Mouse (Mus musculus) forebrain, embryonic 12.5 days (tissue): Measurements from ENCODE around the gene Crtac1. TPM values are rescaled to one million over a fixed set of nuclear protein-coding genes. Genes with fewer than 3 reads are reported as not detected.

ENCODE experiments used
- ATAC-seq: fragments of 200-750 bp; cut with Nextera tagmentation; 2 replicates; pipeline ENCODE4 v1.8.0; 2017; ENCODE audit warnings: moderate TSS enrichment; ENCODE audit not compliant: low FRiP score
- H3K27ac ChIP-seq: fragments of 300-500 bp; sonication (generic); 2 replicates; pipeline ENCODE4 v1.5.1; 2016; ENCODE audit warnings: mild to moderate bottlenecking
- H3K27me3 ChIP-seq: fragments of 300-500 bp; sonication (generic); 2 replicates; pipeline ENCODE4 v1.6.1; 2016; ENCODE audit warnings: mild to moderate bottlenecking
- H3K36me3 ChIP-seq: fragments of 300-500 bp; sonication (generic); replicated peaks from 2 replicates; pipeline ENCODE4 v1.6.1; 2016; ENCODE audit warnings: mild to moderate bottlenecking
- H3K4me1 ChIP-seq: fragments of 300-500 bp; sonication (generic); 2 replicates; pipeline ENCODE4 v1.6.1; 2016
- H3K4me2 ChIP-seq: fragments of 300-500 bp; sonication (generic); 2 replicates; pipeline ENCODE4 v1.6.1; 2016; ENCODE audit warnings: mild to moderate bottlenecking, moderate library complexity
- H3K4me3 ChIP-seq: fragments of 300-500 bp; sonication (generic); replicated peaks from 2 replicates; pipeline ENCODE4 v1.5.1; 2016; ENCODE audit warnings: mild to moderate bottlenecking
- H3K9ac ChIP-seq: fragments of 300-500 bp; sonication (generic); 2 replicates; pipeline ENCODE4 v1.6.1; 2016; ENCODE audit warnings: mild to moderate bottlenecking
- H3K9me3 ChIP-seq: fragments of 300-500 bp; sonication (generic); 2 replicates; pipeline ENCODE4 v1.6.1; 2016
- WGBS: fragments of 180-500 bp; shearing (Covaris S2); methylation state at CpG from one replicate; pipeline ENCODE4 v1.1.7; 2016; 5-methylcytosine and 5-hydroxymethylcytosine counted together
- polyA plus RNA-seq: library from polyadenylated mRNA; unstranded; fragments of >200 nt; fragmentation: Nextera tagmentation; extraction: Ambion mirVana; gene quantifications from 2 replicates; pipeline ENCODE4 v1.2.1, GENCODE M21; 2016

The Crtac1 gene
- polyA plus RNA-seq, 1 experiment from 2014 or later, result 8.6 TPM

DNA sequence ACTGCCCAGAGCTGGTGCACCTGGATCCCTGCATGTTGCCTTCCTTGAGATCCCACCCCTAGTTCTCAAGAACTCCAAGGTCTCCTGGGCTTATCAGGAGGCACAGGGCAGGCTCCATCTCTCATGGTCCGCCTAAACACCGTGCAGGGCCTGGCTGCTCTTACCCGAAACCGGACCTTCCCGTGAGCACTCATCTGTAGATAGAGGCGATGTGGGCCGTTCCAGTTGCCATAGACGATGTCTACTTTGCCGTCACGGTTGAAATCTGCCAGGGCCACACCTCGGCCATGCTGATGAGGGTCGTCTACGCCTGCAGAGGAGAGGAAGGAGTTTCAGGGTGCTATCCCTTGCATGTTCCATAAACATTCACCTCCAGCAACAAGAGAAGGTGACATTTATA lies 127.1 kb downstream of the Crtac1 start:
- no peaks in the 10 kb centered on the region for H3K9me3 ChIP-seq
- peaks cover 23% of the 10 kb centered on the region for H3K27me3 ChIP-seq
- H3K9ac ChIP-seq, result no peak overlapping the region
- no peak for ATAC-seq
- H3K4me3 ChIP-seq, result no peak overlapping the region
- no peaks in the 10 kb centered on the region for H3K36me3 ChIP-seq
- H3K27ac ChIP-seq, result no peak overlapping the region
- H3K4me2 ChIP-seq, result no peak overlapping the region
- H3K4me1 ChIP-seq, result peaks cover 33% of the 10 kb centered on the region
- 87% methylated on average over 13 of the region's 13 CpGs for WGBS

DNA sequence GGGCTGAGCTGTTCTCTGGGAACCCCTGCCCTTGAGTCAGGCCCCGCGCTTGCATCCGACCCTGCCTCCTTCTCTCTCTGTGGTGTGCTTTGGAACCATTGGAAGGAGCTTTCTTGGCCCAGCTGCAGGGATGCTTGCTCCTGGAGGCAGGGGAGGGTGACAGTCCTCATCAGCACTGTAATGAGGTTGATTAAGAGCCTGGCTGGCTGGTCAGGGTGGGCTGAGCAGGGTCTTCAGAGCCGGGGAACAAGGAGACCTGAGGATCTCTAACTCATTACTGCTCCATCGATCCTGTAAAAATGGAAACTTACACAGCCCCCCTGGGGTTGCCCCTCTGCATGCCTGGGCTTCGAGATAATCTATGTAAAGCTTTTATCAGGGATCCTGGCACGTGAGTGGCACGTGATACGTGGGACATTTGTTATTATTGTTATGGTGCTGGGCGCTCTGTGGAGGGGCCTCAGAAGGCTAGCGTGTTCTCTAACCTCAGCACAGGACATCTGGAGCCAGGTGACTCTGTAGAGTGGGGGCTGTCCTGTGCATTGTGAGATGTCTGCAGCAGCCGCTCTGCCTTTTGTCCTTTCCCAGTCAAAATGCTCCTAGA lies 128.3 kb downstream of the Crtac1 start:
- Histone ChIP-seq H3K36me3 (no peaks in the 10 kb centered on the region), H3K4me2 (no peak overlapping the region), H3K9ac (no peak overlapping the region), H3K27ac (peak overlapping the region; percentile 1; the same call in 1 of the 2 replicates), H3K27me3 (peaks cover 15% of the 10 kb centered on the region; the same call in 1 of the 2 replicates), H3K4me1 (peaks cover 33% of the 10 kb centered on the region), H3K9me3 (no peaks in the 10 kb centered on the region), H3K4me3 (no peak overlapping the region)
- no peak for ATAC-seq
- 43% methylated on average over 12 of the region's 12 CpGs for WGBS

DNA sequence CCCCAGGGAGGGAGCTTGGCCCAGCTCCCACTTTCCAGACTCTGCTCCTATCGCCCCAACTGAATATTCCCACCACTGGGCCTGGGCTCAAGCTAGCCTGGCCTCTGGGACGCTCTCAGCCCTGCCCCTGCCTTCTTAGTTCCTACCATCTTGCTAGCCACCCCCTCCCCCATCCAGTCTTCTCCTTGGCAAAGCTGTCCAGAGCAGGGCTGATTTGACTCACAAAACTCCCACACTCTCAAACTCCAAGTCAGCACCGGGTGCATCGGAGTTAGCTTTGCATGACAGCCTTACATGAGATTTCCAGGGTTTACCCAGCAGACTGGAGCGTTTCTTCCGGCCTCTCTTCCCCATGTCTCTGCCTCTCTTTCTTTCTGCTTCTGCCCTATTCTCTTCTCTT lies 138.4 kb downstream of the Crtac1 start:
- Histone ChIP-seq H3K36me3 (no peaks in the 10 kb centered on the region), H3K4me2 (no peak overlapping the region), H3K4me1 (peaks cover 28% of the 10 kb centered on the region), H3K27ac (no peak overlapping the region), H3K27me3 (0 out of 2 replicates have a peak, but pooled peaks cover 13% of the 10 kb centered on the region), H3K4me3 (no peak overlapping the region), H3K9ac (no peak overlapping the region), H3K9me3 (no peaks in the 10 kb centered on the region)
- ATAC-seq, result no peak
- WGBS, result 74% methylated on average over 6 of the region's 6 CpGs

DNA sequence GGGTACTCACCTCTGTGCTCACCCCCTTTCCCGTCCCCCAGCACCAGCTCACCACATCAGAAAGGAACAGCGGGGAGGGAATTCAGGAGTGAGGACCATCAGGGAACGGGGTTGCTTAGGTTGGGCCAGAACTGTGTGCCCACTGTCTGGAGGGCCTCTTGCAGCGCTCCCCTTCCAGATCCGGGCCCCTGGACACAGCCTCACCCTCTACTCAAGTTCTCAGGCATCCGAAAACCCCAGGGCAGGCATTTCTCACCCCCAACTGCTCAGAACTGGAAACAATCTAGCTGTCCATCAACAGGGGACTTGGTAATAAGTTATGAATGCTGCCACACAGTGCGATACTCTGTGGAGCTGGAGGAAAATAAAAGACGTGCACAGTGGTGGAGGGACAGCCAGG lies 139.5 kb downstream of the Crtac1 start:
- peak overlapping the region; percentile 8; the same call in 1 of the 2 replicates for H3K4me2 ChIP-seq
- H3K9me3 ChIP-seq, result no peaks in the 10 kb centered on the region
- 24% methylated on average over 8 of the region's 8 CpGs for WGBS
- H3K36me3 ChIP-seq, result no peaks in the 10 kb centered on the region
- peaks cover 28% of the 10 kb centered on the region for H3K4me1 ChIP-seq
- H3K9ac ChIP-seq, result no peak overlapping the region
- ATAC-seq, result peak; percentile 61; the same call in 1 of the 2 replicates
- H3K4me3 ChIP-seq, result no peak overlapping the region
- 0 out of 2 replicates have a peak, but pooled peaks cover 11% of the 10 kb centered on the region for H3K27me3 ChIP-seq
- peak overlapping the region; percentile 43; the same call in 1 of the 2 replicates for H3K27ac ChIP-seq

DNA sequence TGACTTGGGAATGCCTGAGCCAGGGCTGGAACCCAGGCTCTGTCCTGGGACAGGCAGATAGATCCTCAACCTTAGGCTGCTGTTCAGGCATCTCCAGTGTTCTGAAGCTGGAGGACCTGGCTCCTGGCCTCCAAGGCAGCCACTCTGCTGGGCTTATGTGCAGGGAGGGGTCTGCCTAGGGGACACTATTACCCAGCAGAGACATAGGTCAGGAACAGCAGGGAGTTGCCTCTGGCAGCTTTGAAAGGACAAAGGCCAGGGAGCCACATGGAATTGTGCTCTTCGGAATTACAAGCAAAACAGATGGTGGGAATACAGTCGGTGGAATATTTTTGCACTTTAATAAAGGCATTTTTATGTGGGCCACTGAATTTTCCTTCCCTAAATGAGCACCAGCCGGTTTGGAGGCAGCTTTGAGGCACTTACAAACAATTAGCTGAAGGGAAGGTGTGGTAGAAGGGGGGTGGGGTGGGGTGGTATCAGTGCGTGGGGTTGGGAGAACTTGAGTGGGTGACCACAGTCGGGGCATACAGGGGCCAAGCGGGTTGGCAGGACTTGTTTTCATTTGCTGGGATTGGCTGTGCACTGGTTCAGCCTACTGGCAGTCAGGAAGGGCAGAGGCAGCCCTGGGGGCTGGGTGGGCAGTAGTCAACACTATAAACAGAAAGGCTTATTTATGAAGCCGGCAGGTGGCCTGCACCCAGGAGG lies 140.5 kb downstream of the Crtac1 start:
- H3K27ac ChIP-seq, result peak overlapping the region; percentile 43
- H3K4me1 ChIP-seq, result peaks cover 28% of the 10 kb centered on the region
- no peaks in the 10 kb centered on the region for H3K9me3 ChIP-seq
- H3K36me3 ChIP-seq, result no peaks in the 10 kb centered on the region
- 0 out of 2 replicates have a peak, but pooled peaks cover 11% of the 10 kb centered on the region for H3K27me3 ChIP-seq
- no peak overlapping the region for H3K9ac ChIP-seq
- WGBS, result 26% methylated on average over 7 of the region's 7 CpGs
- ATAC-seq, result peak; percentile 61; the same call in 1 of the 2 replicates
- H3K4me2 ChIP-seq, result no peak overlapping the region
- no peak overlapping the region for H3K4me3 ChIP-seq

DNA sequence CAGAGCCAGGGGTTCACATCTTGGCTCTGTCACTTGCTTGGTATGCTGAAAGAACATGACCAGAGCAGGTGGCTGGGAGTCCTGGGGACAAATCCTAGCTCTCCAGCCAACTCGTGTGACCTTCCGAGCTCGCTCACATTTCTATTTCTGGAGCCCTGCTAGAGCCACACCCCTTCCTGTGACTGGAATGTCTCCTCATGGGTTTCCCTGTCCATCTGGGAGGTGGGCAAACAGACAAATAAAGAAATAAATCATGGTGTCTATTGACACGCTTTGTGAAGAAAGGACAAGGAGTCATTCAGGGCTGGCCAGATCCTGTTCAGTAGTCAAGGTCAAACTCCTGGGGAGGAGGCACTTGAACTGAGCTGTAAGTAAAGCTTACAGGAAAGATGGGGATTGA lies 143.2 kb downstream of the Crtac1 start:
- Histone ChIP-seq H3K9me3 (no peaks in the 10 kb centered on the region), H3K4me2 (no peak overlapping the region), H3K27me3 (peaks cover 4% of the 10 kb centered on the region; the same call in 1 of the 2 replicates), H3K9ac (no peak overlapping the region), H3K4me3 (no peak overlapping the region), H3K27ac (no peak overlapping the region), H3K36me3 (no peaks in the 10 kb centered on the region), H3K4me1 (peaks cover 27% of the 10 kb centered on the region)
- ATAC-seq, result no peak
- WGBS, result 84% methylated on average over 4 of the region's 4 CpGs

DNA sequence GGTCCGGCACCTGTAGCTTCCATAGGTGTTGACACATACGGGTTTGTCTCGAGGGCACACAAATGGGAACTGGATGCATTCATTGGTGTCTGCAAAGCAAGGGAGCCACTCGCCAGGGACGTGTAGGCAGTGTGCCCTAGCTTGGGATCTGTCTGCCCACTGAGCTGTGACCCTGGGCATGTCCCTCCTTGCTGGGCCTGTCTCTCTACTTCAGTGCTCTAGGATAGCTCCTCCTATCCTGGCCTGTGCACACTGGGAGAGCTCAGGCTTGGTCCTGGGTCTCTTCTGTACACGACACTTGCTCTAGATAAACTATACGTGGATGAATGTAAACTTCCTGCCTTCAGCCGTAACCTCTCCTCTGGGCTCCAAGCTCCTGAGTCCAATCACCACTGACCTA lies 147.4 kb downstream of the Crtac1 start:
- Histone ChIP-seq H3K4me2 (no peak overlapping the region), H3K27ac (no peak overlapping the region), H3K9ac (no peak overlapping the region), H3K27me3 (no peaks in the 10 kb centered on the region; the same call in 1 of the 2 replicates), H3K4me3 (no peak overlapping the region), H3K9me3 (no peaks in the 10 kb centered on the region), H3K36me3 (no peaks in the 10 kb centered on the region), H3K4me1 (0 out of 2 replicates have a peak, but pooled peaks cover 5% of the 10 kb centered on the region)
- ATAC-seq, result no peak
- WGBS, result 81% methylated on average over 8 of the region's 8 CpGs

DNA sequence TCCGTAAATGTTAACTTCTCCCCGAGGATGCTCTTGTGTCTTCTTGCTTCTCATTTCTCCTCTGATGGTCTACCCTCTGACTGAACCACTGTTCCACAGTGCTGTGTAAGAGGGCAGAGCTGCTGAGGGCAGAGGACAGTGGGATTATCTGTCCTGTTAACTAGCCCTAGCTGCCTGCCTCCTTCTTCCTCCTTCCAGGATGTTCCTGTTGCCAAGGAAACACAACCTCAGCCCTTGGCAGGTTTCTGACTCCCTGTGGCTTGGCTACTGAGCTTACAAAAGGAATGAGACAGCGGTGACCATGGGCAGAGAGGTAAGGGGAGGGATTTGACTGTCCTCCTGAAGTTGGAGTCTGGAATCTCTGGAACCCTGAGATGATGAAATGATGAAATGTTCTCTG lies 152.0 kb downstream of the Crtac1 start:
- ATAC-seq, result no peak
- 59% methylated on average over 3 of the region's 3 CpGs for WGBS
- Histone ChIP-seq H3K9me3 (no peaks in the 10 kb centered on the region), H3K4me3 (no peak overlapping the region), H3K27me3 (no peaks in the 10 kb centered on the region), H3K4me2 (no peak overlapping the region), H3K36me3 (no peaks in the 10 kb centered on the region), H3K27ac (no peak overlapping the region), H3K9ac (no peak overlapping the region), H3K4me1 (0 out of 2 replicates have a peak, but pooled peaks cover 5% of the 10 kb centered on the region)

DNA sequence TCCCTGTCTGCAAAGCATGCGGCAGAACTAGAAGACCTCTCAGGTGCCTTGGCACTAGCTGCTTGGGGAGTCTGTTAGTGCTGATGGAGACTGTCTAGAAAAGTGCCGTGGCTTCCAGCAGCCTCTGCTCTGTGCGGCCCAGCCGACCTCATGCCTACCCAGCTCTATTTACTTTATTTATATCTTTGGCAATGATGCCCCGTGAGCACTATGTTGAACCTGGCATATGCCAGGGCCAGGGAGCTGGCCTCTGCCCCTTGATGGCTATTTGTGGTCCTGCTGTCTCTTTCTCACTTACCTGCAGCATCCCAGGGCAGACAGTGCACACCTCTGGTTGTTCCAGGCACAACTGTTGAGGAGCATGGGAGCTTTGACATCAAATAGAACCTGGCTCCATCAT lies 153.1 kb downstream of the Crtac1 start:
- Histone ChIP-seq H3K27ac (no peak overlapping the region), H3K4me1 (0 out of 2 replicates have a peak, but pooled peaks cover 5% of the 10 kb centered on the region)
- WGBS, result 83% methylated on average over 5 of the region's 5 CpGs

DNA sequence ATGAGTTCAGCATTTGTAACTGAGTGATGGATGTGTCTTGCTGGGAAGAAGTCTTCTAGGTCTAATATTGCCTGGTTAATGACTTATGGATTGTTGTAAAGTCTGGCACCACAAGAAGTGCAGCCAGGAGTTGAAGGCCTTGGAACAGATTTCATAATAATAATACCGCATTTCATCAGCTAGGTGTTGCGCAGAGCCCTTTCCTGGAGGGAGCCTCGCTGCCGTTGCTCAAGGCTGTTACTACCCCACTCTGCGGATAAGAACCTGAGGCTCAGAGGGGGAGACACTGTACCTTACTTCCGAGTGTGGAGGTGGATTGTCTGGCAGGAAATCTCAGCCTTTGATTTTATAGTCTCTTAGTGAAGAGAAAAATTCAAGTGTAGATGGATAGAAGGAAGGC lies 154.3 kb downstream of the Crtac1 start:
- H3K4me1 ChIP-seq, result 0 out of 2 replicates have a peak, but pooled peaks cover 5% of the 10 kb centered on the region
- no peak for ATAC-seq
- no peaks in the 10 kb centered on the region for H3K36me3 ChIP-seq
- no peaks in the 10 kb centered on the region for H3K9me3 ChIP-seq
- H3K9ac ChIP-seq, result no peak overlapping the region
- WGBS, result 90% methylated on average over 6 of the region's 6 CpGs
- no peak overlapping the region for H3K27ac ChIP-seq
- H3K27me3 ChIP-seq, result no peaks in the 10 kb centered on the region
- no peak overlapping the region for H3K4me3 ChIP-seq
- no peak overlapping the region for H3K4me2 ChIP-seq

More for the DNA sequence above, 153.1 kb downstream of the Crtac1 start:
- ATAC-seq, result no peak
- no peaks in the 10 kb centered on the region for H3K9me3 ChIP-seq
- H3K4me2 ChIP-seq, result no peak overlapping the region
- no peak overlapping the region for H3K9ac ChIP-seq
- no peaks in the 10 kb centered on the region for H3K36me3 ChIP-seq
- no peaks in the 10 kb centered on the region for H3K27me3 ChIP-seq
- no peak overlapping the region for H3K4me3 ChIP-seq

DNA sequence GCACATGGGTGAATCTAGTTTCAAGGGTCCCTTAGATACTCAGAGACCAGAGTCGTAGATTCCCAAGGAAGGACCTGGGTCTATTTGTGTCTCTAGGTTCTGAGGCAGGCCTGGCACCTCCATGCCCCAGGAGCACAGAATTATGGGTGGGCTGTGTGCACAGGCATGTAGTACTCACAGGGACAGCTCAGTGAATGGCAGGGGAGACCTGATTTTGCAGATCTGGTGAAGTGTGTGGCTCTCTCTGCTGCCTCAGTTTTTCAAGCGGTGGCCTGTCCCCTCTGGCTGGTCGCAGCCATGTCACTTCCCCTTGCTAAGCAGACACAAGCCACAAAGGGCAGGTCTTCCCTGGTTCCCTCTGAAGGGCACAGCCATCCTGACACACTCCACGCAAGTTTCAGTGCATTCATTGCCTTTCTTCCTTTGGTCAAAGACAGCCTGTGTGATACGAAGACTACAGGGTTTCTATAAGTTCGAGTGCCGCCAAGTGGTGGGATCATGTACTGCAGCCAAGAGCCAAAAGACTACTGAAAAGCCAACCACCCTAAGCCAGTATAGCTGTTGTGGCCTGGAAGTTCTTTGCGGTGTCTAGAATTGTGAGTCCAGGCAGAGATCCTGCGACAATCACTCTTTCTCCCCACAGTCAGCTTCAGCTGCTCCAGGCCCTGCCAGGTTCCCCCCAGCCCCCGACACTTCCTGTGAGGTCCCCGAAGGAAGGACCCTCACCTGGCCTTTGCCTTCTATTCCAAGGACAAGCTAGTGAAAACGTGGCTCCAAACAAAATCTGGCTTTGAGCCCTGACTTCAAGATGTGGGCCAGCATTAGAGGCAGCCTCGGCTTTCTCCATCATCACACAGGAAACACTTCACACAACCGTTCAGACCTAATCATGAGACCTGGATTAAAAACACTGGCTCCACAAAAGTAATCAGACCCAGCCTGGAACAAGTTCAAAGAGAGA lies 159.3 kb downstream of the Crtac1 start:
- H3K36me3 ChIP-seq, result no peaks in the 10 kb centered on the region
- ATAC-seq, result peak; percentile 30; the same call in 1 of the 2 replicates
- H3K4me3 ChIP-seq, result no peak overlapping the region
- peaks cover 7% of the 10 kb centered on the region for H3K4me1 ChIP-seq
- H3K9me3 ChIP-seq, result no peaks in the 10 kb centered on the region
- H3K27me3 ChIP-seq, result peaks cover 17% of the 10 kb centered on the region
- H3K4me2 ChIP-seq, result no peak overlapping the region
- no peak overlapping the region for H3K27ac ChIP-seq
- 43% methylated on average over 14 of the region's 14 CpGs for WGBS
- no peak overlapping the region for H3K9ac ChIP-seq

DNA sequence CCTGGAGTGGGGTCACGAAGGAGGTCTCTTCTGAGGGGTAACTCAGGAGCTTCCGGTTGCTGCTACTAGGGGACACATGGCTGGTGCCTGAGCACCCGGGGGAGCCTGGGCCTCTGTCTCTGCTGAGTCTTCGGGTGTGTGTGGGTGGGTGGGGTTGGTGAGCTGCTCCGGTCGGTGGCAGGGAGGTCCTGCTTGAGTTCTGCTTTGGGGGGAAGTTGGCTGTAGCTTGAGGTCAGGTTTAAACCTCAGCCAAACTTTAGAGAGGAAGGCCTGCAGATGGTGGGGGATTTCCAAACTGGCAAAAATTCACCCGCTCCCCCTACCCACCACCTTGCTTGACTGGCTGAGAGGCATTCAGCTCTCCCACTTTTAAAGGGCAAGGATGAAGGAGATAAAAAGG lies 160.4 kb downstream of the Crtac1 start:
- Histone ChIP-seq H3K4me1 (peaks cover 7% of the 10 kb centered on the region), H3K9ac (no peak overlapping the region), H3K4me3 (no peak overlapping the region), H3K36me3 (no peaks in the 10 kb centered on the region), H3K27ac (no peak overlapping the region), H3K27me3 (peaks cover 25% of the 10 kb centered on the region), H3K4me2 (no peak overlapping the region), H3K9me3 (no peaks in the 10 kb centered on the region)
- no peak for ATAC-seq
- WGBS, result 84% methylated on average over 7 of the region's 7 CpGs
